ENCODE assay signal across 9 mouse cellular contexts in genomic region chr2:38621610-38622021, GRCm38 (mm10). TPM values are rescaled to one million over a fixed set of nuclear protein-coding genes. Genes with fewer than 3 reads are reported as not detected.
DNase-seq lines count a peak whose midpoint lies in the region; ATAC-seq and TF ChIP-seq lines count a peak whose summit lies in the region.
"Had no signal": no experiment of that assay in that cellular context is flagged by ENCODE, and none has a peak within 500 bp of the region (broad histone marks: within the 10 kb centered on the region; RNA-seq: fewer than 3 reads in every experiment).

No protein-coding gene starts in this region.

- TF ChIP-seq CTCF in heart, postnatal 0 days (IDR thresholded peaks at IDR 0.05; ENCODE audit: low read depth): 0 out of 2 replicates have a peak, but pooled peaks have one; percentile 10

- no peak overlapping the region for H3K4me2 ChIP-seq in heart, postnatal 0 days (ENCODE audit: low read depth, low read length)
- H3K4me2 ChIP-seq in forebrain, embryonic 15.5 days (replicated peaks): no peak overlapping the region
- H3K4me2 ChIP-seq in neural tube, embryonic 14.5 days (ENCODE audit: low read depth, low read length): no peak overlapping the region

- H3K9me3 ChIP-seq in heart, postnatal 0 days (replicated peaks; ENCODE audit: control insufficient read depth, low read length): no peaks in the 10 kb centered on the region
- H3K9me3 ChIP-seq in forebrain, embryonic 15.5 days: no peaks in the 10 kb centered on the region
- H3K9me3 ChIP-seq in neural tube, embryonic 14.5 days (ENCODE audit: control insufficient read depth, low read length): no peaks in the 10 kb centered on the region
- H3K9me3 ChIP-seq in limb, embryonic 10.5 days (replicated peaks): no peaks in the 10 kb centered on the region
- H3K9me3 ChIP-seq: G1E had no signal

- DNase-seq in heart, postnatal 0 days (ENCODE audit: low spot score): no peak
- no peak for DNase-seq in heart, adult 18-20 months
- peak; percentile 83 for DNase-seq in adrenal gland, postnatal 14 days
- peak; percentile 71 for DNase-seq in layer of hippocampus, adult 9-11 months
- DNase-seq in thymus, postnatal 25 days: no peak
- DNase-seq in limb, embryonic 10.5 days (ENCODE audit: low spot score): no peak

- no peak overlapping the region for H3K9ac ChIP-seq in heart, postnatal 0 days (replicated peaks; ENCODE audit: low read depth, low read length)
- H3K9ac ChIP-seq in forebrain, embryonic 15.5 days (replicated peaks): no peak overlapping the region
- H3K9ac ChIP-seq in neural tube, embryonic 14.5 days (replicated peaks; ENCODE audit: low read depth, low read length): no peak overlapping the region

- TF ChIP-seq EP300 in heart, postnatal 0 days (IDR thresholded peaks at IDR 0.05; ENCODE audit: low read depth): no peak

- 74% methylated on average over 6 of the region's 6 CpGs for WGBS in heart, postnatal 0 days
- WGBS in forebrain, embryonic 15.5 days: 21% methylated on average over 6 of the region's 6 CpGs
- whole genome bisulfite sequencing in neural tube, embryonic 14.5 days: 18% methylated on average over 6 of the region's 6 CpGs
- 81% methylated on average over 6 of the region's 6 CpGs for WGBS in limb, embryonic 10.5 days

- no peaks in the 10 kb centered on the region for H3K4me1 ChIP-seq in heart, postnatal 0 days (ENCODE audit: control insufficient read depth, insufficient read depth)
- peaks cover 36% of the 10 kb centered on the region for H3K4me1 ChIP-seq in forebrain, embryonic 15.5 days
- H3K4me1 ChIP-seq in neural tube, embryonic 14.5 days (ENCODE audit: control insufficient read depth, insufficient read depth, low read length): peaks cover 15% of the 10 kb centered on the region
- no peaks in the 10 kb centered on the region for H3K4me1 ChIP-seq in limb, embryonic 10.5 days

- H3K27me3 ChIP-seq in heart, postnatal 0 days (ENCODE audit: control insufficient read depth, insufficient read depth, low read length): no peaks in the 10 kb centered on the region
- H3K27me3 ChIP-seq in forebrain, embryonic 15.5 days: no peaks in the 10 kb centered on the region
- H3K27me3 ChIP-seq in neural tube, embryonic 14.5 days (ENCODE audit: control insufficient read depth, insufficient read depth, low read length): no peaks in the 10 kb centered on the region
- H3K27me3 ChIP-seq in limb, embryonic 10.5 days (ENCODE audit: low read depth, poor library complexity, severe bottlenecking): no peaks in the 10 kb centered on the region

- H3K36me3 ChIP-seq in heart, postnatal 0 days (replicated peaks; ENCODE audit: control insufficient read depth, insufficient read depth, low read length): peaks cover 36% of the 10 kb centered on the region
- peaks cover 12% of the 10 kb centered on the region; the same call in 1 of the 2 replicates for H3K36me3 ChIP-seq in forebrain, embryonic 15.5 days
- no peaks in the 10 kb centered on the region for H3K36me3 ChIP-seq in neural tube, embryonic 14.5 days (ENCODE audit: control insufficient read depth, insufficient read depth, low read length)
- peaks cover 82% of the 10 kb centered on the region for H3K36me3 ChIP-seq in limb, embryonic 10.5 days

- no peak for ATAC-seq in heart, postnatal 0 days (ENCODE audit: insufficient read depth, low read depth)
- peak; percentile 94 for ATAC-seq in forebrain, embryonic 15.5 days (replicated peaks)
- ATAC-seq in neural tube, embryonic 14.5 days (ENCODE audit: low read depth): peak; percentile 94

- H3K27ac ChIP-seq in heart, postnatal 0 days (ENCODE audit: low read depth): no peak overlapping the region
- H3K27ac ChIP-seq in forebrain, embryonic 15.5 days (replicated peaks): peak overlapping the region; percentile 84
- peak overlapping the region; percentile 48 for H3K27ac ChIP-seq in neural tube, embryonic 14.5 days (ENCODE audit: low read depth, low read length)
- H3K27ac ChIP-seq in limb, embryonic 10.5 days: no peak overlapping the region

- no peak overlapping the region for H3K4me3 ChIP-seq in heart, postnatal 0 days (ENCODE audit: low read depth, low read length)
- no peak overlapping the region for H3K4me3 ChIP-seq in forebrain, embryonic 15.5 days
- H3K4me3 ChIP-seq in neural tube, embryonic 14.5 days (ENCODE audit: low read depth, low read length): no peak overlapping the region
- no peak overlapping the region for H3K4me3 ChIP-seq in limb, embryonic 10.5 days

RNA-seq across cellular contexts. Expression of gene Psmb7, which starts 22.3 kb away (rescaled TPM):
- 220 and 239 TPM in 2 replicates for total RNA-seq in heart, postnatal 0 days (2014; rRNA removed; ENCODE audit: low replicate concordance)
- polyA plus RNA-seq in heart, postnatal 0 days (2015; fragmentation: Nextera tagmentation; extraction: Ambion mirVana): 241 and 243 TPM in 2 replicates
- total RNA-seq in heart, adult 18-20 months (2021): 100 to 1,000 TPM; 240 to 264 TPM
- total RNA-seq in adrenal gland, postnatal 14 days (2021): 261 and 270 TPM in 2 replicates
- polyA plus RNA-seq in forebrain, embryonic 15.5 days (2015; fragmentation: Nextera tagmentation; extraction: Ambion mirVana): 302 and 304 TPM in 2 replicates
- 277 and 282 TPM in 2 replicates for polyA plus RNA-seq in neural tube, embryonic 14.5 days (2014; fragmentation: Nextera tagmentation; extraction: Ambion mirVana)
- 340 and 363 TPM in 2 replicates for polyA plus RNA-seq in limb, embryonic 10.5 days (2016; fragmentation: Nextera tagmentation; extraction: Ambion mirVana)

Comparison
In these comparisons a context has a peak if more than half of its experiments do, and no peak if none do; other contexts are left out.
1. DNase-seq: peak in adrenal gland, postnatal 14 days (single experiment) and layer of hippocampus, adult 9-11 months (single experiment); none in heart, postnatal 0 days (single experiment), heart, adult 18-20 months (0 of 2), thymus, postnatal 25 days (single experiment) and limb, embryonic 10.5 days (single experiment).
2. H3K27ac ChIP-seq: peak in forebrain, embryonic 15.5 days (single experiment) and neural tube, embryonic 14.5 days (single experiment); none in heart, postnatal 0 days (single experiment) and limb, embryonic 10.5 days (single experiment).